8 mouse cellular contexts compared by ENCODE assay signal in the genomic region with DNA sequence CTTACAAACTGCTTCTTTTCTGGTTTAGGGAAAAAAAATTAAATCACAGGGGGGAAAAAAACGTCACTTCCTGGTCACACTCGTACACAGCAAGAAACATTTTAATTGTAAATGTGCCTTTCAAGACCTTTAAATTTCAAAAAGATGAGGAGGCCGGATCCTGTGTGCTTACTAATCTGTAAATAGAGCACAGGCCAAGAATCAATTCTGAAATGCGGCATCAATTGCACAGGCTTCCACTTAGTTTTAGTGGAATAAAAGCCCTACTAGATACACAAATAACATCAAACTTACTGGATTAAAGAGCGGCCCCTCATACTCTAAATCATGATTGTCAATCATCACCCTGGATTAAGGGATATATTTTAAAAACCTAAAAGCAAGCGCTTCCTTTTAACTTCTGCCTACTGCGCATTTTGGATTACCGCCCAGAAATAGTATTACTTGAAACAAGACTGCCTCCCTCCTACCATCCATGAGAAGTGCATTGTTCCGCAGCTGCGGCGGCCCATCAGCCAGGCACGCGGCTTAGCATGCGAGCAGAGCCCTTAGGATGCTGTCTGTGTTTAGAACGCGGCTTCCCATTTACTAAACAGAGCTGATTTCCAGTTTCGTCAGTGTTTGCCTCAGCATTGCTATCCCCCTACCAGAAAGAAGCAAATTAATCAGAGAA.
A peak's percentile ranks its signal among the peaks of the same experiment; 100 is the strongest.
DNase-seq lines count a peak whose midpoint lies in the region; ATAC-seq and TF ChIP-seq lines count a peak whose summit lies in the region.

No protein-coding gene starts in this region.

- H3K4me2 ChIP-seq in midbrain, embryonic 13.5 days (replicated peaks), result peak overlapping the region; percentile 52
- peak overlapping the region; percentile 46 for H3K4me2 ChIP-seq in stomach, embryonic 15.5 days

- 17% methylated on average over 17 of the region's 17 CpGs for WGBS in heart, embryonic 10.5 days
- WGBS in kidney, adult 2 months, result 18% methylated on average over 17 of the region's 17 CpGs
- 3% methylated on average over 17 of the region's 17 CpGs for WGBS in midbrain, embryonic 13.5 days
- WGBS in stomach, embryonic 15.5 days, result 13% methylated on average over 17 of the region's 17 CpGs

- TF ChIP-seq POLR2A in embryonic fibroblast, embryonic 13.5 days (IDR thresholded peaks at IDR 0.05; ENCODE audit: low read depth, low read length), result no peak
- no peak for TF ChIP-seq POLR2A in kidney, adult 2 months (IDR thresholded peaks at IDR 0.05; ENCODE audit: low read depth, low read length)

- DNase-seq in cerebellum, adult 18-20 months, result peak; percentile 68 to 69
- DNase-seq in heart, embryonic 10.5 days (ENCODE audit: low spot score), result no peak
- DNase-seq in kidney, adult 2 months, result peak; percentile 59
- DNase-seq in left cerebral cortex, postnatal 25 days (ENCODE audit: low spot score in 2 of 2), result peak; percentile 77 to 85

- TF ChIP-seq CTCF in embryonic fibroblast, embryonic 13.5 days (IDR thresholded peaks at IDR 0.05; ENCODE audit: borderline replicate concordance, insufficient read depth, low read length), result peak; percentile 47; the same call in 1 of the 2 replicates
- peak; percentile 52; the same call in 1 of the 2 replicates for TF ChIP-seq CTCF in kidney, adult 2 months (conservative IDR thresholded peaks at IDR 0.05; ENCODE audit: insufficient read depth, insufficient read length, low read depth, low read length)

- intact Hi-C loops in left cerebral cortex, postnatal 25 days (cut with DNase I), result loop anchor here (5.0 to 10.0 kb wide), 2 partner anchors 323 to 1246 kb away; no protein-coding TSS in a partner anchor

- H3K9ac ChIP-seq in midbrain, embryonic 13.5 days (replicated peaks), result peak overlapping the region; percentile 56; the same call in 1 of the 2 replicates
- H3K9ac ChIP-seq in stomach, embryonic 15.5 days, result no peak overlapping the region

- no peaks in the 10 kb centered on the region for H3K36me3 ChIP-seq in heart, embryonic 10.5 days
- H3K36me3 ChIP-seq in kidney, adult 2 months (ENCODE audit: control insufficient read depth, insufficient read depth, low read length), result no peaks in the 10 kb centered on the region
- no peaks in the 10 kb centered on the region for H3K36me3 ChIP-seq in midbrain, embryonic 13.5 days
- no peaks in the 10 kb centered on the region for H3K36me3 ChIP-seq in stomach, embryonic 15.5 days

- ATAC-seq in midbrain, embryonic 13.5 days, result peak; percentile 95
- peak; percentile 50; the same call in 1 of the 2 replicates for ATAC-seq in stomach, embryonic 15.5 days (ENCODE audit: insufficient read depth, low FRiP score, low read depth)
- no peak for ATAC-seq in erythroblast, adult 5-6 weeks (replicated peaks; ENCODE audit: low FRiP score, poor library complexity, severe bottlenecking)

- H3K4me3 ChIP-seq in embryonic fibroblast, embryonic 13.5 days (ENCODE audit: insufficient read depth, low read length), result no peak overlapping the region
- peak overlapping the region; percentile 47 for H3K4me3 ChIP-seq in heart, embryonic 10.5 days
- no peak overlapping the region for H3K4me3 ChIP-seq in kidney, adult 2 months (ENCODE audit: insufficient read depth, low read depth, low read length)
- H3K4me3 ChIP-seq in midbrain, embryonic 13.5 days (replicated peaks), result peak overlapping the region; percentile 23
- H3K4me3 ChIP-seq in stomach, embryonic 15.5 days (replicated peaks), result peak overlapping the region; percentile 12; the same call in 1 of the 2 replicates

- H3K9me3 ChIP-seq in heart, embryonic 10.5 days, result no peaks in the 10 kb centered on the region
- H3K9me3 ChIP-seq in midbrain, embryonic 13.5 days, result no peaks in the 10 kb centered on the region
- no peaks in the 10 kb centered on the region for H3K9me3 ChIP-seq in stomach, embryonic 15.5 days

- H3K4me1 ChIP-seq in embryonic fibroblast, embryonic 13.5 days (ENCODE audit: control insufficient read depth, insufficient read depth, low read length), result no peaks in the 10 kb centered on the region
- no peaks in the 10 kb centered on the region; the same call in 1 of the 2 replicates for H3K4me1 ChIP-seq in heart, embryonic 10.5 days
- no peaks in the 10 kb centered on the region for H3K4me1 ChIP-seq in kidney, adult 2 months (ENCODE audit: control insufficient read depth, insufficient read depth, low read length)
- H3K4me1 ChIP-seq in midbrain, embryonic 13.5 days (replicated peaks), result peaks cover 32% of the 10 kb centered on the region
- H3K4me1 ChIP-seq in stomach, embryonic 15.5 days, result no peaks in the 10 kb centered on the region

- no peaks in the 10 kb centered on the region for H3K27me3 ChIP-seq in heart, embryonic 10.5 days (ENCODE audit: insufficient read depth, poor library complexity, severe bottlenecking)
- H3K27me3 ChIP-seq in kidney, adult 2 months (replicated peaks; ENCODE audit: control insufficient read depth, insufficient read depth, low read length), result no peaks in the 10 kb centered on the region
- H3K27me3 ChIP-seq in midbrain, embryonic 13.5 days, result peaks cover 5% of the 10 kb centered on the region; the same call in 1 of the 2 replicates
- H3K27me3 ChIP-seq in stomach, embryonic 15.5 days (replicated peaks), result no peaks in the 10 kb centered on the region

- H3K27ac ChIP-seq in embryonic fibroblast, embryonic 13.5 days (ENCODE audit: insufficient read depth, low read length), result no peak overlapping the region
- H3K27ac ChIP-seq in heart, embryonic 10.5 days, result 0 out of 2 replicates have a peak overlapping the region, but pooled peaks have one; percentile 42
- no peak overlapping the region for H3K27ac ChIP-seq in kidney, adult 2 months (ENCODE audit: insufficient read depth, low read depth, low read length)
- peak overlapping the region; percentile 76 for H3K27ac ChIP-seq in midbrain, embryonic 13.5 days
- H3K27ac ChIP-seq in stomach, embryonic 15.5 days, result no peak overlapping the region

Comparison
In these comparisons a context has a peak if more than half of its experiments do, and no peak if none do; other contexts are left out.
1. H3K27ac ChIP-seq: peak in heart, embryonic 10.5 days (single experiment) and midbrain, embryonic 13.5 days (single experiment); none in embryonic fibroblast, embryonic 13.5 days (single experiment), kidney, adult 2 months (single experiment) and stomach, embryonic 15.5 days (single experiment).
2. H3K4me3 ChIP-seq: peak in heart, embryonic 10.5 days (single experiment), midbrain, embryonic 13.5 days (single experiment) and stomach, embryonic 15.5 days (single experiment); none in embryonic fibroblast, embryonic 13.5 days (single experiment) and kidney, adult 2 months (single experiment).